Mouse (Mus musculus): ENCODE measurements at regions not wholly inside any gene's neighbourhood (a gene's known extent, or its start where the extent isn't known, plus 50 kb on each side); places are given as distances from the start of the nearest gene placed in this dataset.

GRCm38 (mm10) chr4:140463296-140463695 lies 202.5 kb downstream of the Arhgef10l start:
- Histone ChIP-seq H3K9me3 (replicated peaks; ENCODE audit: control insufficient read depth, insufficient read depth, low read length, poor library complexity, severe bottlenecking) (no peaks in the 10 kb centered on the region), H3K4me1 (ENCODE audit: control insufficient read depth, insufficient read depth, low read length) (no peaks in the 10 kb centered on the region), H3K4me3 (ENCODE audit: low read depth, low read length) (no peak overlapping the region), H3K27ac (ENCODE audit: insufficient read depth, low read length) (no peak overlapping the region), H3K27me3 (ENCODE audit: control insufficient read depth, insufficient read depth, low read length, poor library complexity, severe bottlenecking) (no peaks in the 10 kb centered on the region), H3K9ac (ENCODE audit: low read depth, poor library complexity, severe bottlenecking) (no peak overlapping the region), H3K36me3 (ENCODE audit: control insufficient read depth, insufficient read depth, low read length, poor library complexity, severe bottlenecking) (no peaks in the 10 kb centered on the region)
- no peak for TF ChIP-seq POLR2A (IDR thresholded peaks at IDR 0.05; ENCODE audit: insufficient read depth, low read length)
- no peak for TF ChIP-seq CTCF (IDR thresholded peaks at IDR 0.05; ENCODE audit: low read depth, low read length)
- no peak for TF ChIP-seq EP300 (IDR thresholded peaks at IDR 0.05; ENCODE audit: insufficient read depth, low read depth, low read length)

DNA sequence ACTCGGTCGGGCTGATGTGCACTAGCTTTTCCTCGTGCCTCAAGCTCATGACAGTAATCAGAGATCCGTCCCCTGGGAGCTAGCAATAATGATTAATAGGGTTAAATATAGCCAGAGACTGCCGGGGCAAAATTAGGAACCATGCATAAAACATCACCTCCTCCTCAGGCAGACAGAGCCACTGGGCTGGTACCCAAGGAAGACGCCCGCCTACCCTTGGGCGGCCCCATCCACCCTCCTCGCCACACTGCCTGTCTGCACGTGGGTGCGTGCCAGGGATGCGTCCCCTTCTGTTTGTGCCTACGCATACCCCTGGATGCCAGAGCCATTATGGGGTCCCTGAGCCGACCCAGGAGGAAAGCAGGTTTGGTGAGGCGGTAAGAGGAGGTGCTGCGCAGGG lies 204.5 kb downstream of the Arhgef10l start:
- TF ChIP-seq POLR2A (IDR thresholded peaks at IDR 0.05; ENCODE audit: insufficient read depth, low read length): no peak
- no peak for TF ChIP-seq CTCF (IDR thresholded peaks at IDR 0.05; ENCODE audit: low read depth, low read length)
- TF ChIP-seq EP300 (IDR thresholded peaks at IDR 0.05; ENCODE audit: insufficient read depth, low read depth, low read length): no peak
- Histone ChIP-seq H3K36me3 (ENCODE audit: control insufficient read depth, insufficient read depth, low read length, poor library complexity, severe bottlenecking) (no peaks in the 10 kb centered on the region), H3K27ac (ENCODE audit: insufficient read depth, low read length) (no peak overlapping the region), H3K4me3 (ENCODE audit: low read depth, low read length) (no peak overlapping the region), H3K9ac (ENCODE audit: low read depth, poor library complexity, severe bottlenecking) (no peak overlapping the region), H3K27me3 (ENCODE audit: control insufficient read depth, insufficient read depth, low read length, poor library complexity, severe bottlenecking) (no peaks in the 10 kb centered on the region), H3K9me3 (replicated peaks; ENCODE audit: control insufficient read depth, insufficient read depth, low read length, poor library complexity, severe bottlenecking) (no peaks in the 10 kb centered on the region), H3K4me1 (ENCODE audit: control insufficient read depth, insufficient read depth, low read length) (no peaks in the 10 kb centered on the region)

DNA sequence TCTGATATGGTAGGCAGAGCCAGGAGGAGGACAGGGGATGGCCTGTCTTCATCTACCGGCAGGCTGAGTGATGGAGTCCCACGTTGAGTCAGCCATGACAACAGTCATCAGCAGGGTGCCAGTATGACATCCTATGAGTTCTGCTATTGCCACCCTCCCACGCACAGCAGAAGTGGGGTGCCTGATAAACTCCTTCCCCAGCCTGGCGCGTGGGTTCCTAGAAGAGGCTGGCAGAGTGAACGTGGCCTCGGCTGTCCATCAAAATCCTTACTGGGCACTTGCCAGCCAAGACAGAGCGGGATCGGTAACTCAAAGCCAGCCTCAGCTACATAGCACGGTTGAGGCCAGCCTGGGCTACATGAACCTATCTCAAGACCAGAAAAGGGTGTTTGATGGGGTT lies 202.5 kb upstream of the Igsf21 start:
- Histone ChIP-seq H3K36me3 (ENCODE audit: control insufficient read depth, insufficient read depth, low read length, poor library complexity, severe bottlenecking) (no peaks in the 10 kb centered on the region), H3K4me3 (ENCODE audit: low read depth, low read length) (no peak overlapping the region), H3K4me1 (ENCODE audit: control insufficient read depth, insufficient read depth, low read length) (no peaks in the 10 kb centered on the region), H3K9me3 (replicated peaks; ENCODE audit: control insufficient read depth, insufficient read depth, low read length, poor library complexity, severe bottlenecking) (no peaks in the 10 kb centered on the region), H3K27ac (ENCODE audit: insufficient read depth, low read length) (no peak overlapping the region), H3K9ac (ENCODE audit: low read depth, poor library complexity, severe bottlenecking) (no peak overlapping the region), H3K27me3 (ENCODE audit: control insufficient read depth, insufficient read depth, low read length, poor library complexity, severe bottlenecking) (no peaks in the 10 kb centered on the region)
- no peak for TF ChIP-seq CTCF (IDR thresholded peaks at IDR 0.05; ENCODE audit: low read depth, low read length)
- TF ChIP-seq EP300 (IDR thresholded peaks at IDR 0.05; ENCODE audit: insufficient read depth, low read depth, low read length): no peak
- no peak for TF ChIP-seq POLR2A (IDR thresholded peaks at IDR 0.05; ENCODE audit: insufficient read depth, low read length)

- Histone ChIP-seq H3K9me3 (replicated peaks; ENCODE audit: control insufficient read depth, insufficient read depth, low read length, poor library complexity, severe bottlenecking) (no peaks in the 10 kb centered on the region), H3K4me1 (ENCODE audit: control insufficient read depth, insufficient read depth, low read length) (no peaks in the 10 kb centered on the region), H3K9ac (ENCODE audit: low read depth, poor library complexity, severe bottlenecking) (no peak overlapping the region), H3K4me3 (ENCODE audit: low read depth, low read length) (no peak overlapping the region), H3K36me3 (ENCODE audit: control insufficient read depth, insufficient read depth, low read length, poor library complexity, severe bottlenecking) (no peaks in the 10 kb centered on the region), H3K27me3 (ENCODE audit: control insufficient read depth, insufficient read depth, low read length, poor library complexity, severe bottlenecking) (no peaks in the 10 kb centered on the region), H3K27ac (ENCODE audit: insufficient read depth, low read length) (no peak overlapping the region)
- TF ChIP-seq CTCF (IDR thresholded peaks at IDR 0.05; ENCODE audit: low read depth, low read length) (no peak), POLR2A (IDR thresholded peaks at IDR 0.05; ENCODE audit: insufficient read depth, low read length) (no peak)
These were observed 199.9 kb upstream of the Igsf21 start for GRCm38 (mm10) chr4:140446455-140446854.

GRCm38 (mm10) chr4:140445931-140446330 lies 199.3 kb upstream of the Igsf21 start:
- Histone ChIP-seq H3K27ac (ENCODE audit: insufficient read depth, low read length) (no peak overlapping the region), H3K36me3 (ENCODE audit: control insufficient read depth, insufficient read depth, low read length, poor library complexity, severe bottlenecking) (no peaks in the 10 kb centered on the region), H3K9me3 (replicated peaks; ENCODE audit: control insufficient read depth, insufficient read depth, low read length, poor library complexity, severe bottlenecking) (no peaks in the 10 kb centered on the region), H3K27me3 (ENCODE audit: control insufficient read depth, insufficient read depth, low read length, poor library complexity, severe bottlenecking) (no peaks in the 10 kb centered on the region), H3K9ac (ENCODE audit: low read depth, poor library complexity, severe bottlenecking) (no peak overlapping the region), H3K4me1 (ENCODE audit: control insufficient read depth, insufficient read depth, low read length) (no peaks in the 10 kb centered on the region), H3K4me3 (ENCODE audit: low read depth, low read length) (no peak overlapping the region)
- TF ChIP-seq EP300 (IDR thresholded peaks at IDR 0.05; ENCODE audit: insufficient read depth, low read depth, low read length): no peak

DNA sequence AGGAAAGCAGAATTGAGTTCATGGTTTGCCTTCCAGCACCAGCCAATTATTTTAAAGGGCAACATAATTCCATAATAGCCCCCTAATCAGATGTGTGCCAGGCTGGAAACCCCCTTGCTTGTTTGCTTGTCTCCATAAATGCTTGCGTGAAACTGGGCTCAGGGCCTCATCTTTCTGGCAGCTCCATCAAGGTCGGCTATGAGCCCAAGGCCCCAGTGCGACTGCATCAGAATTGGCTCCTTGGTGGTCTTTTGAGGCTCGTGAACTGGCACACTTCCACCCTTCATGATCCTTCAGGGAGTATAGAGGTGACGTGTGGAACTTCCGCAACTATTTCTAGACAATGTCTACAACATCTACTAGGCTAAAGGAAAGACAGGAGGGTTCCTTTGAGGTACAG lies 196.6 kb upstream of the Igsf21 start:
- Histone ChIP-seq H3K9ac (ENCODE audit: low read depth, poor library complexity, severe bottlenecking) (no peak overlapping the region), H3K4me3 (ENCODE audit: low read depth, low read length) (no peak overlapping the region), H3K36me3 (ENCODE audit: control insufficient read depth, insufficient read depth, low read length, poor library complexity, severe bottlenecking) (no peaks in the 10 kb centered on the region), H3K9me3 (replicated peaks; ENCODE audit: control insufficient read depth, insufficient read depth, low read length, poor library complexity, severe bottlenecking) (no peaks in the 10 kb centered on the region), H3K27me3 (ENCODE audit: control insufficient read depth, insufficient read depth, low read length, poor library complexity, severe bottlenecking) (no peaks in the 10 kb centered on the region), H3K4me1 (ENCODE audit: control insufficient read depth, insufficient read depth, low read length) (no peaks in the 10 kb centered on the region), H3K27ac (ENCODE audit: insufficient read depth, low read length) (no peak overlapping the region)
- TF ChIP-seq EP300 (IDR thresholded peaks at IDR 0.05; ENCODE audit: insufficient read depth, low read depth, low read length) (no peak), POLR2A (IDR thresholded peaks at IDR 0.05; ENCODE audit: insufficient read depth, low read length) (no peak), CTCF (IDR thresholded peaks at IDR 0.05; ENCODE audit: low read depth, low read length) (no peak)
